Mouse (Mus musculus): Measurements from ENCODE around the gene Dnase1l1. TPM values are rescaled to one million over a fixed set of nuclear protein-coding genes. Genes with fewer than 3 reads are reported as not detected.

Dnase1l1 gene
- total and polyA plus RNA-seq, 2 experiments = 3.5 to 5.5 TPM

- Histone ChIP-seq H3K4me3 (ENCODE audit: insufficient read depth, low read depth, low read length) (peak overlapping the region; percentile 72), H3K27ac (replicated peaks; ENCODE audit: insufficient read depth, low read depth, low read length) (peak overlapping the region; percentile 50)
- TF ChIP-seq CTCF (IDR thresholded peaks at IDR 0.05; ENCODE audit: low read depth, low read length) = no peak
- TF ChIP-seq POLR2A (IDR thresholded peaks at IDR 0.05; ENCODE audit: extremely low read depth, insufficient read depth, low read length) = no peak
Measured at GRCm38 (mm10) chrX:74245687-74246086, 36.5 kb downstream of the Dnase1l1 start.

GRCm38 (mm10) chrX:74245107-74245506 is 37.0 kb downstream of the Dnase1l1 start:
- TF ChIP-seq CTCF (IDR thresholded peaks at IDR 0.05; ENCODE audit: low read depth, low read length) (no peak), POLR2A (IDR thresholded peaks at IDR 0.05; ENCODE audit: extremely low read depth, insufficient read depth, low read length) (no peak)
- Histone ChIP-seq H3K27me3 (ENCODE audit: control insufficient read depth, insufficient read depth, low read length) (no peaks in the 10 kb centered on the region), H3K4me3 (ENCODE audit: insufficient read depth, low read depth, low read length) (peak overlapping the region; percentile 72), H3K36me3 (ENCODE audit: control insufficient read depth, insufficient read depth, low read length) (no peaks in the 10 kb centered on the region), H3K9ac (ENCODE audit: low read depth, low read length) (no peak overlapping the region), H3K27ac (replicated peaks; ENCODE audit: insufficient read depth, low read depth, low read length) (no peak overlapping the region), H3K4me1 (ENCODE audit: control insufficient read depth, insufficient read depth, low read length) (peaks cover 2% of the 10 kb centered on the region; the same call in 1 of the 2 replicates), H3K79me2 (ENCODE audit: control insufficient read depth, insufficient read depth, low read length) (no peaks in the 10 kb centered on the region)
- 68% methylated on average over 1 of the region's 1 CpGs for WGBS
- no peak for DNase-seq (ENCODE audit: extremely low read depth, low read depth, low spot score)

More at GRCm38 (mm10) chrX:74245687-74246086, 36.5 kb downstream of the Dnase1l1 start:
- no peaks in the 10 kb centered on the region for H3K27me3 ChIP-seq (ENCODE audit: control insufficient read depth, insufficient read depth, low read length)
- no peaks in the 10 kb centered on the region for H3K36me3 ChIP-seq (ENCODE audit: control insufficient read depth, insufficient read depth, low read length)
- H3K79me2 ChIP-seq (ENCODE audit: control insufficient read depth, insufficient read depth, low read length) = no peaks in the 10 kb centered on the region
- 18% methylated on average over 21 of the region's 21 CpGs for WGBS
- H3K4me1 ChIP-seq (ENCODE audit: control insufficient read depth, insufficient read depth, low read length) = peaks cover 3% of the 10 kb centered on the region; the same call in 1 of the 2 replicates
- DNase-seq (ENCODE audit: extremely low read depth, low read depth, low spot score) = no peak
- peak overlapping the region; percentile 69 for H3K9ac ChIP-seq (ENCODE audit: low read depth, low read length)

GRCm38 (mm10) chrX:74244614-74245083 is 37.5 kb downstream of the Dnase1l1 start:
- H3K4me1 ChIP-seq (ENCODE audit: control insufficient read depth, insufficient read depth, low read length) = no peaks in the 10 kb centered on the region
- H3K9ac ChIP-seq (ENCODE audit: low read depth, low read length) = no peak overlapping the region
- no peaks in the 10 kb centered on the region for H3K36me3 ChIP-seq (ENCODE audit: control insufficient read depth, insufficient read depth, low read length)
- TF ChIP-seq POLR2A (IDR thresholded peaks at IDR 0.05; ENCODE audit: extremely low read depth, insufficient read depth, low read length) (no peak), CTCF (IDR thresholded peaks at IDR 0.05; ENCODE audit: low read depth, low read length) (no peak)
- WGBS = 37% methylated on average over 2 of the region's 3 CpGs
- peak overlapping the region; percentile 37 for H3K4me3 ChIP-seq (ENCODE audit: insufficient read depth, low read depth, low read length)
- H3K79me2 ChIP-seq (ENCODE audit: control insufficient read depth, insufficient read depth, low read length) = no peaks in the 10 kb centered on the region
- DNase-seq (ENCODE audit: extremely low read depth, low read depth, low spot score) = peak; percentile 21
- no peaks in the 10 kb centered on the region for H3K27me3 ChIP-seq (ENCODE audit: control insufficient read depth, insufficient read depth, low read length)
- peak overlapping the region; percentile 40; the same call in 1 of the 2 replicates for H3K27ac ChIP-seq (replicated peaks; ENCODE audit: insufficient read depth, low read depth, low read length)

GRCm38 (mm10) chrX:74243807-74244206 is 38.3 kb downstream of the Dnase1l1 start:
- Histone ChIP-seq H3K27ac (replicated peaks; ENCODE audit: insufficient read depth, low read depth, low read length) (peak overlapping the region; percentile 40), H3K36me3 (ENCODE audit: control insufficient read depth, insufficient read depth, low read length) (no peaks in the 10 kb centered on the region), H3K9ac (ENCODE audit: low read depth, low read length) (no peak overlapping the region), H3K4me1 (ENCODE audit: control insufficient read depth, insufficient read depth, low read length) (no peaks in the 10 kb centered on the region), H3K79me2 (ENCODE audit: control insufficient read depth, insufficient read depth, low read length) (no peaks in the 10 kb centered on the region), H3K4me3 (ENCODE audit: insufficient read depth, low read depth, low read length) (no peak overlapping the region), H3K27me3 (ENCODE audit: control insufficient read depth, insufficient read depth, low read length) (no peaks in the 10 kb centered on the region)
- TF ChIP-seq POLR2A (IDR thresholded peaks at IDR 0.05; ENCODE audit: extremely low read depth, insufficient read depth, low read length) = no peak
- TF ChIP-seq CTCF (IDR thresholded peaks at IDR 0.05; ENCODE audit: low read depth, low read length) = no peak
- WGBS = 65% methylated on average over 3 of the region's 3 CpGs
- no peak for DNase-seq (ENCODE audit: extremely low read depth, low read depth, low spot score)

GRCm38 (mm10) chrX:74243396-74243795 is 38.7 kb downstream of the Dnase1l1 start:
- no peak overlapping the region for H3K4me3 ChIP-seq (ENCODE audit: insufficient read depth, low read depth, low read length)
- no peaks in the 10 kb centered on the region for H3K79me2 ChIP-seq (ENCODE audit: control insufficient read depth, insufficient read depth, low read length)
- H3K4me1 ChIP-seq (ENCODE audit: control insufficient read depth, insufficient read depth, low read length) = no peaks in the 10 kb centered on the region
- H3K27me3 ChIP-seq (ENCODE audit: control insufficient read depth, insufficient read depth, low read length) = no peaks in the 10 kb centered on the region
- no peak for TF ChIP-seq POLR2A (IDR thresholded peaks at IDR 0.05; ENCODE audit: extremely low read depth, insufficient read depth, low read length)
- TF ChIP-seq CTCF (IDR thresholded peaks at IDR 0.05; ENCODE audit: low read depth, low read length) = no peak
- no peak overlapping the region for H3K27ac ChIP-seq (replicated peaks; ENCODE audit: insufficient read depth, low read depth, low read length)
- H3K36me3 ChIP-seq (ENCODE audit: control insufficient read depth, insufficient read depth, low read length) = no peaks in the 10 kb centered on the region
- H3K9ac ChIP-seq (ENCODE audit: low read depth, low read length) = no peak overlapping the region
- peak; percentile 29 for DNase-seq (ENCODE audit: extremely low read depth, low read depth, low spot score)
- WGBS = 68% methylated on average over 2 of the region's 2 CpGs

GRCm38 (mm10) chrX:74240332-74240731 is 41.8 kb downstream of the Dnase1l1 start:
- Histone ChIP-seq H3K9ac (ENCODE audit: low read depth, low read length) (no peak overlapping the region), H3K79me2 (ENCODE audit: control insufficient read depth, insufficient read depth, low read length) (no peaks in the 10 kb centered on the region), H3K27ac (replicated peaks; ENCODE audit: insufficient read depth, low read depth, low read length) (no peak overlapping the region), H3K27me3 (ENCODE audit: control insufficient read depth, insufficient read depth, low read length) (no peaks in the 10 kb centered on the region), H3K36me3 (ENCODE audit: control insufficient read depth, insufficient read depth, low read length) (no peaks in the 10 kb centered on the region), H3K4me3 (ENCODE audit: insufficient read depth, low read depth, low read length) (no peak overlapping the region), H3K4me1 (ENCODE audit: control insufficient read depth, insufficient read depth, low read length) (no peaks in the 10 kb centered on the region)
- TF ChIP-seq POLR2A (IDR thresholded peaks at IDR 0.05; ENCODE audit: extremely low read depth, insufficient read depth, low read length) = no peak
- TF ChIP-seq CTCF (IDR thresholded peaks at IDR 0.05; ENCODE audit: low read depth, low read length) = no peak
- no peak for DNase-seq (ENCODE audit: extremely low read depth, low read depth, low spot score)
- WGBS = 95% methylated on average over 4 of the region's 4 CpGs

Data from liver, adult 2 months (tissue).